Mouse (Mus musculus) spleen, adult 2 months (tissue): ENCODE measurements around the gene Ccdc50. TPM values are rescaled to one million over a fixed set of nuclear protein-coding genes. Genes with fewer than 3 reads are reported as not detected.

ENCODE experiments used
- DNase-seq, 2 experiments: peaks; one replicate each; pipeline versions ENCODE4 v3.0.0 to v3.0.0-alpha.2; 2012 to 2021; ENCODE audit warnings: low spot score in 2 of 2, low read depth in 1 of 2
- H3K27ac ChIP-seq: fragments of 200-500 bp; 2 replicates; pipeline ENCODE4 v1.5.1; 2012; ENCODE audit warnings: low read length, inconsistent platforms; ENCODE audit not compliant: insufficient read depth
- H3K27me3 ChIP-seq: fragments of 200-500 bp; 2 replicates; pipeline ENCODE4 v1.6.1; 2012; ENCODE audit warnings: mild to moderate bottlenecking, moderate library complexity, low read length, inconsistent platforms; ENCODE audit not compliant: control insufficient read depth, insufficient read depth
- H3K36me3 ChIP-seq: fragments of 200-500 bp; 2 replicates; pipeline ENCODE4 v1.6.1; 2012; ENCODE audit warnings: mild to moderate bottlenecking, low read length, inconsistent platforms; ENCODE audit not compliant: control insufficient read depth, insufficient read depth
- H3K4me1 ChIP-seq: fragments of 200-500 bp; 2 replicates; pipeline ENCODE4 v1.6.1; 2011; ENCODE audit warnings: inconsistent platforms; ENCODE audit not compliant: control insufficient read depth, insufficient read depth, insufficient read length
- H3K4me3 ChIP-seq: fragments of 200-500 bp; 2 replicates; pipeline ENCODE4 v1.5.1; 2011; ENCODE audit warnings: mild to moderate bottlenecking, inconsistent platforms; ENCODE audit not compliant: insufficient read depth, insufficient read length; ENCODE audit errors: extremely low read depth
- CTCF ChIP-seq: fragments of 200-500 bp; IDR thresholded peaks from 2 replicates; pipeline ENCODE4 v1.5.1; 2011; ENCODE audit warnings: mild to moderate bottlenecking, inconsistent platforms; ENCODE audit not compliant: insufficient read depth, insufficient read length, insufficient replicate concordance; ENCODE audit errors: extremely low read depth
- POLR2A ChIP-seq: fragments of 200-500 bp; IDR thresholded peaks from 2 replicates; pipeline ENCODE4 v1.6.1; 2011; ENCODE audit warnings: low read depth, low read length, inconsistent platforms
- WGBS: fragments of 180-500 bp; shearing (Covaris S2); methylation state at CpG from one replicate; pipeline ENCODE4 v1.1.7; 2018; 5-methylcytosine and 5-hydroxymethylcytosine counted together
- polyA plus RNA-seq: library from polyadenylated mRNA; depleted of rRNA; stranded (reverse); fragments of >200 nt; gene quantifications from 2 replicates; pipeline ENCODE4 v1.2.3, GENCODE M21; 2012; rRNA removed

Gene Ccdc50
- polyA plus RNA-seq: 15.1 and 16.2 TPM in 2 replicates

GRCm38 (mm10) chr16:27388761-27389451 lies at the start of gene Ccdc50:
Gene Ccdc50, plus strand, starts transcription at chr16:27388869.
- Histone ChIP-seq H3K27me3 (no peaks in the 10 kb centered on the region), H3K4me1 (peaks cover 12% of the 10 kb centered on the region), H3K27ac (peak within 1 kb of the TSS; percentile 98), H3K36me3 (peaks cover 2% of the 10 kb centered on the region; the same call in 1 of the 2 replicates), H3K4me3 (peak within 1 kb of the TSS; percentile 75)
- peak; percentile 21 to 60 for DNase-seq
- whole genome bisulfite sequencing: under 1% methylated on average over 55 of the region's 69 CpGs
- TF ChIP-seq CTCF: no peak
- no peak for TF ChIP-seq POLR2A

DNA sequence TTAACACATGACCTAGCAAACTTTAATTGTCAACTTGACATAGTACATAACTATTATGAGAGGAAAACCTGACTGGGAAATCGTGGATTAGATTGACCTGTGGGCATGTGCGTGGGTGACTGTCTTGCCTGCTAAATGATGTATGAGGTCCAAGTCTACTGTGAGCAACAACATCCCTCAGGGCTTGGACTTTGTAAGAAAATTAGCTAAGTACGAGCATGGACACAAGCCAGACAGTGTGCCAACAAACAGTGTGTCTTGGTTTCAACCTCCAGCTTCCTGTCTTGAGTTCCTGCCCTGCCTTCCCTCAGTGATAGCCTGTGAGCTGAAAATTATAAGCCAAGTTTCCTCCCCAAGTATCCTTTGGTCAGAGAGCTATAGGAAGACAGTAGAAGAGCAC lies 41.1 kb upstream of the Ccdc50 start:
- H3K4me1 ChIP-seq: peaks cover 11% of the 10 kb centered on the region
- no peaks in the 10 kb centered on the region; the same call in 1 of the 2 replicates for H3K27me3 ChIP-seq
- no peaks in the 10 kb centered on the region for H3K36me3 ChIP-seq
- no peak for DNase-seq
- 67% methylated on average over 3 of the region's 3 CpGs for WGBS
- no peak overlapping the region for H3K4me3 ChIP-seq
- no peak overlapping the region for H3K27ac ChIP-seq
- TF ChIP-seq POLR2A (no peak), CTCF (no peak)

GRCm38 (mm10) chr16:27348359-27348758 lies 40.3 kb upstream of the Ccdc50 start:
- no peak overlapping the region for H3K27ac ChIP-seq
- H3K4me1 ChIP-seq: peaks cover 11% of the 10 kb centered on the region
- TF ChIP-seq POLR2A (no peak), CTCF (no peak)
- H3K27me3 ChIP-seq: no peaks in the 10 kb centered on the region; the same call in 1 of the 2 replicates
- no peaks in the 10 kb centered on the region for H3K36me3 ChIP-seq
- WGBS: 72% methylated on average over 1 of the region's 1 CpGs
- H3K4me3 ChIP-seq: no peak overlapping the region
- DNase-seq: no peak

DNA sequence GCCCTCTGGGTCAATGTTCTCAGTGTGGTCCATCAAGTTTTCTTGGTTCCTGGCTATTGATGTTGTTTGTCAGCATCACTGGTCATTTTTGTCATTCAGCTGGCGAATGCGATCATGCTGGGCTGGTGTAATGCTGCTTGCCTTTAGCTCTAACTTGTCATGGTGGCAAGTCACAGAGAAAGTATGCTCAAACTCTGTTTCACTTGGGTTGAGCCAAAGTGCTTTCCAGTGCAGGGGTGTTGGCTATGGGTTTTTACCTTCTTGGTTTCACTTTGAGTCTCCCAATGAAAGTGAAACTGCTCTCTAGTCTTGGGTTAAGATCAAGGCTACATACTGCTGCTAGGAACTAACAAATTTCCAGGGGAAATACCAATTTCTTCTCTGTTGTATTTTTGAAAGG lies 39.4 kb upstream of the Ccdc50 start:
- peak; percentile 6 to 51 for DNase-seq
- WGBS: 60% methylated on average over 2 of the region's 2 CpGs
- Histone ChIP-seq H3K27ac (peak overlapping the region; percentile 74; the same call in 1 of the 2 replicates), H3K4me3 (no peak overlapping the region; the same call in 1 of the 2 replicates), H3K36me3 (no peaks in the 10 kb centered on the region), H3K4me1 (peaks cover 11% of the 10 kb centered on the region), H3K27me3 (no peaks in the 10 kb centered on the region)
- TF ChIP-seq CTCF (no peak), POLR2A (no peak)

DNA sequence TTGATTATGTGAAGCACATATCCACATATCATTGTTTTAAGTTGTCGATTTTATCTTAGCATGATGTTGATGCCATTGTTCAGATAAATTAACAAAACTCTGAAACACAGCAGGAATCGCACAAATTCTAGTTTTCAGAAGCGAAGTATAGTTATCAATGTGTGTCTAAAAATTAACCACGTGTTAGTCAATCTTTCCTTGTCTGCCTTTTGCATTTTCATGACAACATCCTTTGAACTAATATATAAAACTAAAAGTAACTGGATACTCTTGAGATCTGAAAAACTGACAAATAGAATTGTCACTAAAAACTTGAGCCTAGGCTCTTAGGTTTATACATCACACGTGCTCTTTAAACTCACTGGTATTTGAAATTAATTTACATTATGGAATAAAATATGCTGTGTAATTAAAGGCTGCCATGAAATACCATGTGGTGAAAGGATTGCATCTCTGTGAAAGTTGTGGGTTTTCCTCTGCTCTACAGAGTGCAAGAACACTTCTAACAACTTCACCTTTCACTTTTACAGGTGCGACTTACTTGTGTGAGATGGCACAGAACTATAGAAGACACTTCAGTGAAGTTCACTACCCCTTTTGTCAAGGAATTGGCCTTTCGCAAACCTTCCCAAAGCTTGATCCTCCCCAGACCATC lies 38.7 kb upstream of the Ccdc50 start:
- no peak for TF ChIP-seq POLR2A
- TF ChIP-seq CTCF: no peak
- Histone ChIP-seq H3K4me3 (no peak overlapping the region), H3K36me3 (no peaks in the 10 kb centered on the region), H3K4me1 (peaks cover 11% of the 10 kb centered on the region), H3K27ac (no peak overlapping the region), H3K27me3 (no peaks in the 10 kb centered on the region)
- no peak for DNase-seq
- WGBS: 81% methylated on average over 7 of the region's 7 CpGs

DNA sequence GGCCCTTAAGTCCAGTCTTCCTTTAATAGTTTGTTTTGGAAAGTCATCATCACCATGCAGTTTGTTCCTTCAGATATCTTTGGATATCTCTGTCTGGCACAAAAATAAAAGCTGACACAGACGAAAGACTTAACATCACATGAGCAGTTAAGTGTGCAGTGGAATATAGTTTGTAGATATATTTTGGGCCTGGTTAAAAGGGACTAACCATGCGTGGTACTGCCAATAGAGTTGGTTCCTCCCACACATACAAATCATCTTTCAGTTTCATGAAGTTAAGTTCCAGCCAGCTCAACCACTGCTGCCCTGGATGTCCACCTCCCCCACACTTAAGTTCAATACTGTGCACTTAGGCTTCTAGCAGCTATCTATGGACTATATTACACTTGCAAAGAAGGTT lies 34.2 kb upstream of the Ccdc50 start:
- Histone ChIP-seq H3K4me1 (peaks cover 5% of the 10 kb centered on the region), H3K36me3 (no peaks in the 10 kb centered on the region), H3K27me3 (no peaks in the 10 kb centered on the region), H3K27ac (peak overlapping the region; percentile 23; the same call in 1 of the 2 replicates), H3K4me3 (no peak overlapping the region)
- no peak for TF ChIP-seq CTCF
- no peak for TF ChIP-seq POLR2A
- peak; percentile 3 to 17 for DNase-seq
- WGBS: 24% methylated on average over 2 of the region's 2 CpGs

DNA sequence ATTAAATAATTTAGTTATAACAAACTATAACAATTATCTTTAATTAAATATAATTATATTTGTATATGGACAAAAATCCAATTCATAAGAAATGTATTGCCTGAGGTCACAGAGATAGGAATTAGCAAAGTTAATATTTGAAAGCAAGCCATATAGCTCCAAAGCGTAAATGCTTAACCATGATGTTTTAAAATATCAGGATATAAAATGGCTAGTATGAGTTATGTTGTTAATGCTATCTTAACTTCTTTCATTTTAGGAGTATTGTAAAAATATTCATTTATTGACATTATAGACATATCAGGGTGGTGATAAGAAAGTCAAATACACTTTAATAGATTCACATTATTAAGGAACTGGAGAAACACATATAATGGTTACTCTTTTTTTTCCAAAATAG lies 28.6 kb upstream of the Ccdc50 start:
- no peaks in the 10 kb centered on the region for H3K36me3 ChIP-seq
- no peaks in the 10 kb centered on the region for H3K4me1 ChIP-seq
- no peak overlapping the region for H3K27ac ChIP-seq
- no peaks in the 10 kb centered on the region for H3K27me3 ChIP-seq
- DNase-seq: no peak
- H3K4me3 ChIP-seq: no peak overlapping the region
- TF ChIP-seq CTCF (no peak), POLR2A (no peak)
- 96% methylated on average over 1 of the region's 1 CpGs for WGBS
